Mouse (Mus musculus) liver, embryonic 15.5 days (tissue): ENCODE measurements around the gene Rbms2. TPM values are rescaled to one million over a fixed set of nuclear protein-coding genes. Genes with fewer than 3 reads are reported as not detected.
A peak's percentile ranks its signal among the peaks of the same experiment; 100 is the strongest.

Experiments
- ATAC-seq: fragments of 200-750 bp; cut with Nextera tagmentation; 2 replicates; pipeline ENCODE4 v1.8.0; 2017; ENCODE audit warnings: moderate number of reproducible peaks, mild to moderate bottlenecking, moderate library complexity; ENCODE audit not compliant: insufficient read depth
- H3K27ac ChIP-seq: fragments of 300-500 bp; sonication (generic); replicated peaks from 2 replicates; pipeline ENCODE4 v1.5.1; 2015; ENCODE audit warnings: mild to moderate bottlenecking, inconsistent platforms
- H3K27me3 ChIP-seq: fragments of 300-500 bp; sonication (generic); 2 replicates; pipeline ENCODE4 v1.6.1; 2015; ENCODE audit warnings: mild to moderate bottlenecking, inconsistent platforms
- H3K36me3 ChIP-seq: fragments of 300-500 bp; sonication (generic); replicated peaks from 2 replicates; pipeline ENCODE4 v1.6.1; 2015; ENCODE audit warnings: moderate library complexity, mild to moderate bottlenecking, inconsistent platforms
- H3K4me1 ChIP-seq: fragments of 300-500 bp; sonication (generic); replicated peaks from 2 replicates; pipeline ENCODE4 v1.6.1; 2015; ENCODE audit warnings: inconsistent platforms
- H3K4me2 ChIP-seq: fragments of 300-500 bp; sonication (generic); 2 replicates; pipeline ENCODE4 v1.6.1; 2015; ENCODE audit warnings: moderate library complexity, mild to moderate bottlenecking, inconsistent platforms
- H3K4me3 ChIP-seq: fragments of 300-500 bp; sonication (generic); replicated peaks from 2 replicates; pipeline ENCODE4 v1.5.1; 2015; ENCODE audit warnings: mild to moderate bottlenecking, inconsistent platforms
- H3K9ac ChIP-seq: fragments of 300-500 bp; sonication (generic); 2 replicates; pipeline ENCODE4 v1.6.1; 2015; ENCODE audit warnings: moderate library complexity, mild to moderate bottlenecking, inconsistent platforms
- H3K9me3 ChIP-seq: fragments of 300-500 bp; sonication (generic); replicated peaks from 2 replicates; pipeline ENCODE4 v1.6.1; 2016; ENCODE audit warnings: inconsistent platforms
- WGBS: fragments of 180-500 bp; shearing (Covaris S2); methylation state at CpG from one replicate; pipeline ENCODE4 v1.1.7; 2015; ENCODE audit warnings: mixed read lengths; ENCODE audit not compliant: insufficient replicate concordance; 5-methylcytosine and 5-hydroxymethylcytosine counted together
- polyA plus RNA-seq: library from polyadenylated mRNA; unstranded; fragments of >200 nt; fragmentation: Nextera tagmentation; extraction: Ambion mirVana; gene quantifications from 2 replicates; pipeline ENCODE4 v1.2.1, GENCODE M21; 2015

Gene Rbms2
- polyA plus RNA-seq, 1 experiment from 2014 or later, result 6.9 TPM

DNA sequence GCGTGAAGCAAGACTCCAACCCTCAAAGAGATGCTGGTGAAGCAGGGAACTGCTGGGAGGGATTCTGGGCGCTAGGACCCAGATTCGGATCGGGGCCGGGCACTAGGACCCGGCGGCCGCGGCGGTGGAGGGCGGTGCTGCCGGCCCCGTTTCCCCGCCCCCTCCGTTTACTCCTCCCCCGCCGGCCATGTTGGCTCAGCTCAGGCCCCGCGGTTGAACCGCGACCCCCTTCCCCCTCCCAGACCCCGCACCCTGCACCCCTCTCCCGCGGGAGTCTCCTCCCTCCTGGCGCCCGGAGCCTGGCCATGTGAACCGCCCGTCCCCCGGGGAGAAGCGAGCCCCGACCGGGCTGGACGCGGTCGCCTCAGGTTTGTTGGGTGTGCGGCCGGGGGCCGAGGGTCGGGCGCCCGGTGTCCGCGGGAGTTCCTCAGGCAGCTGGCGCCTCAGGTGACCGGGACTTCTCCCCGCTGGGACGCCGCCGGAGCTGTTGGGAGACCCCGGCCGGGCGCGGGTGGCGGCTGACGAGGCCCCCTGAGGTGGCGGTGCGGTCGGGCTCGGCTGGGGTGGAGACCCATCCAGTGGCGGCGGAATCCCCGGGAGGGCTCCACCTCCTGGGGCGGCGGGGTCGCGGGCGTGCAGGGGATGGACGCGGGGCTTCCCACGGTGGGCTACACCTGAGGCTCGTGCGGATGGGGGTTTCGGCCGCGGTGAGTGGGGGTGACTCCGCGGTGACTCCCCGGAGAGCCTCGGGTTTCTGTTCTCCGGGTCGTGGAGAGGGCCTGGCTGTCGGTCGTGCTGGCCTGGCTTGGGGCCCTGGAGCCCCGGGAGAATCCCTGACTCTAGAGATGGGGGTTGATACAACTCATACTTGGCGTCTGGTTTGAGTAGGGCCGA lies 83.2 kb downstream of the Rbms2 start:
- no peaks in the 10 kb centered on the region for H3K27me3 ChIP-seq
- H3K4me2 ChIP-seq, result peak overlapping the region; percentile 90
- peaks cover 65% of the 10 kb centered on the region for H3K4me1 ChIP-seq
- H3K4me3 ChIP-seq, result peak overlapping the region; percentile 97
- H3K36me3 ChIP-seq, result 0 out of 2 replicates have a peak, but pooled peaks cover 3% of the 10 kb centered on the region
- peak overlapping the region; percentile 76 for H3K27ac ChIP-seq
- peak; percentile 40 for ATAC-seq
- H3K9me3 ChIP-seq, result no peaks in the 10 kb centered on the region
- under 1% methylated on average over 86 of the region's 86 CpGs for WGBS
- peak overlapping the region; percentile 93 for H3K9ac ChIP-seq

DNA sequence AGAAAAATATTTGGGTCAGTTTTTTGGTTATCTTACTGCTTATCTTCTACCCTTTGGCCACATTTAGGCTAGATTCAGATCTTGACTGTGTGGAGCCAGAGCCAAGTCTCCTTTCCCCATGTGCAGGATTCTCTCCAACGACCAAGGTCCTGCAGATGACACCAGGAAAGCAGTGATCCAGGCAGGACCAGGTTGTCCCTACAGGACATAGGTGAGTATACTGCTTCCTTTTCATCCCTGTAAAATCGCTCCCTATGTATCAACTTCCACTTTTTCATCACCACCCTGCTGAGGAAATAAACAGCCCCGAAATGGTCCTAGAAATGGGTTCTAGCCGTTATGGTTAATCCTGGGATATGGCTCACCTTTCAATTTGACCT lies 83.8 kb downstream of the Rbms2 start:
- H3K4me3 ChIP-seq, result peak overlapping the region; percentile 97
- peak overlapping the region; percentile 90 for H3K4me2 ChIP-seq
- H3K36me3 ChIP-seq, result 0 out of 2 replicates have a peak, but pooled peaks cover 3% of the 10 kb centered on the region
- no peaks in the 10 kb centered on the region for H3K27me3 ChIP-seq
- H3K27ac ChIP-seq, result peak overlapping the region; percentile 63
- 8% methylated on average over 4 of the region's 4 CpGs for WGBS
- no peaks in the 10 kb centered on the region for H3K9me3 ChIP-seq
- peaks cover 70% of the 10 kb centered on the region for H3K4me1 ChIP-seq
- ATAC-seq, result no peak
- peak overlapping the region; percentile 93 for H3K9ac ChIP-seq

DNA sequence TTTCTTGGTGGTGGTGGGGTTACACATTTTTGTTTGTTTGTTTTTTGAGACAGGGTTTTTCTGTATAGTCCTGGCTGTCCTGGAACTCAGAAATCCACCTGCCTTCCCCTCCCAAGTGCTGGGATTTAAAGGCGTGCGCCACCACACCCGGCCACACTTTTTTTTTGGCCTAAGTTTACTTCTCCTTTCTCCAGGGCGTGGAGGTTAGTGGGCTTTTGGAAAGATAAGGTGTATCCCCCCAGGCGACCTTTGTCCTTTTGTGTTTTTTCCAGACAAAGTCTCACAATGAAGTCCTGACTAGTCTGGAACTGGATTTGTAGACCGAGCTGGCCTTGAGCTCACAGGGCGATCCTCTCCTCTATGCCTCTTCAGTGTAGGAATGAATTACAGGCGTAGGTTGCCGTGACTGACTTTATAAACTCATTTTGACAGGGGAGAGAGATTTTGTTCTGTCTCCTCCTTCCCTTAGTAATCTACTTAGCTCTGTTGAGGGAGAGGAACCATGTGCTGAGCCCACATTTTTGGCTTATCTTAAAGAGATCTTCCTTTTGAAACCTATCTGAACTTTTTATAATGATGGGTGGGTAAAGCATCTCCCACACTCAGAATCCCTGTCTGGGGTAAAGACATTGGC lies 85.0 kb downstream of the Rbms2 start:
- H3K9me3 ChIP-seq, result no peaks in the 10 kb centered on the region
- WGBS, result 20% methylated on average over 9 of the region's 9 CpGs
- H3K9ac ChIP-seq, result peak overlapping the region; percentile 90
- peaks cover 77% of the 10 kb centered on the region for H3K4me1 ChIP-seq
- H3K4me3 ChIP-seq, result peak overlapping the region; percentile 78
- H3K27ac ChIP-seq, result peak overlapping the region; percentile 98
- no peaks in the 10 kb centered on the region for H3K27me3 ChIP-seq
- peak overlapping the region; percentile 90 for H3K4me2 ChIP-seq
- no peak for ATAC-seq
- peaks cover 5% of the 10 kb centered on the region; the same call in 1 of the 2 replicates for H3K36me3 ChIP-seq

DNA sequence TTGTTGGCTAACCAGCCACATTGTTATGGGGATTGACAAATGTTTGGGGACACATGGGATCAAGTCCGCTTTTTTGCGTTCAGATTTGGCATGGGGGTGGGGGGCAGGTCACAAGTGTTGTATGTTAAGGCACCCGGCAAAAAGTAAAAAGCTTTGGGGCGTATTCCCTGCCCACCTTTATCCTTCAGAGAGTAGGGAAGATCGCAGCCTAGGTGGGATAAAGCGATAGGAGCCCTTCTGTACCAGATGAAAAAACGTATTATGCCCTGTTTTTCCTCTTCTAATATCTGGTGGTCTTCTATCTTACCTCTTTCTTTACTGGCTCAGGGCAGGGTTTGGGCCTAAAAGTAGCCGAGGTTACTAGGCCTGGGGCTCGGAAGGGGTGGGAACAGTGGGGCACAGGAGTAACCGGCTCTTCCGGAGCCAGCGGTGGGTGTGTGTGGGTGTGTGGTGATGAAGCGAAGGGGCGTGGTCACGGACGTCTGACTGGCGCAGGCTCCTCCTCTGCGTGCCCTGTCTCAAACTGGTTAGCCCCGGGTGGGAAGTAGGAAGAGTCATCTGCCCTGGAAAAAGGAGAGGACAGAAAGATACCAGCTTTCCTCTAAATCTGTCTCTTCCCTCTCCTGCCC lies 85.6 kb downstream of the Rbms2 start:
- Histone ChIP-seq H3K27me3 (no peaks in the 10 kb centered on the region), H3K9me3 (no peaks in the 10 kb centered on the region), H3K4me2 (peak overlapping the region; percentile 90), H3K4me1 (peaks cover 84% of the 10 kb centered on the region), H3K27ac (peak overlapping the region; percentile 98), H3K4me3 (peak overlapping the region; percentile 78), H3K36me3 (peaks cover 11% of the 10 kb centered on the region), H3K9ac (peak overlapping the region; percentile 90)
- ATAC-seq, result peak; percentile 67
- WGBS, result 8% methylated on average over 19 of the region's 19 CpGs

DNA sequence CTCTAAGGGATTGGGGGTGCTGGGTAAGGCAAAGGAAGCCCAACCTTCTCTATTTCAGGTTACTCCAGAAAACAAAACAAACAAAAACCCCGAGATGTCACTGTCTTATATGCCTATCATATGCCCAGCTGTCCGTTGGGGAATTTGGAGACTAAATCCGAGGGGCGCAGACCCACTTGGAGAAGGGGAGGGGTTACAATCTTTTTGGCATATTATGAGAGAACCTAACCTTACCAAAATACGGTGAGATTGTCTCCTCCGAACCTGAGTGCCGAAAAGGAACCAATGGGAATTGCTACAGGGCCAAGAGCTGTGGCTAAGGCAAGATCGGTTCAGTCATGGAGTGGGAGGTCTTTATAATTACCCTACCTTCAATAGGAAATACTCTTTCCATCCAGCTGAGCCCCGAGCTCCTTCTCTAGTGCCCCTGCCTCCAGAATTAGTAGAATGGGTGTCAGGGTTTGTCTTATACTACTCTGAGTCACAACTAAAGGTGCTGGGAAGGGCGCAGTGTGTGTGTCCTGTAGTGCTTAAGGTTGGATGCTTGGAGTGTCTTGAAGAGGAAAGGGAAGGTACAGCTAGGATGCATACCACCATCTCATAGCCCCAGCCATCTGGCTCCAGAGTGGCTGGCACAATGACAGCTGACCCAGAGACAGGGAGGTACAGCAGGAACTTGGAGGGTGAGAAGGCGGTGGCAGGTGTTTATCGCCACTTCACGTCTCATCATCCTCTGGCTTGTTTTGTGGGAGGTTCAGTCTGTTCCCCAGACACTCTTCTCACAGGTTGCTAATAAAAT lies 86.4 kb downstream of the Rbms2 start:
- ATAC-seq, result peak; percentile 33
- Histone ChIP-seq H3K4me3 (peak overlapping the region; percentile 78), H3K36me3 (peaks cover 19% of the 10 kb centered on the region), H3K27me3 (no peaks in the 10 kb centered on the region), H3K9ac (peak overlapping the region; percentile 90), H3K4me1 (peaks cover 84% of the 10 kb centered on the region), H3K9me3 (no peaks in the 10 kb centered on the region), H3K4me2 (peak overlapping the region; percentile 90), H3K27ac (peak overlapping the region; percentile 98)
- WGBS, result 18% methylated on average over 13 of the region's 13 CpGs

DNA sequence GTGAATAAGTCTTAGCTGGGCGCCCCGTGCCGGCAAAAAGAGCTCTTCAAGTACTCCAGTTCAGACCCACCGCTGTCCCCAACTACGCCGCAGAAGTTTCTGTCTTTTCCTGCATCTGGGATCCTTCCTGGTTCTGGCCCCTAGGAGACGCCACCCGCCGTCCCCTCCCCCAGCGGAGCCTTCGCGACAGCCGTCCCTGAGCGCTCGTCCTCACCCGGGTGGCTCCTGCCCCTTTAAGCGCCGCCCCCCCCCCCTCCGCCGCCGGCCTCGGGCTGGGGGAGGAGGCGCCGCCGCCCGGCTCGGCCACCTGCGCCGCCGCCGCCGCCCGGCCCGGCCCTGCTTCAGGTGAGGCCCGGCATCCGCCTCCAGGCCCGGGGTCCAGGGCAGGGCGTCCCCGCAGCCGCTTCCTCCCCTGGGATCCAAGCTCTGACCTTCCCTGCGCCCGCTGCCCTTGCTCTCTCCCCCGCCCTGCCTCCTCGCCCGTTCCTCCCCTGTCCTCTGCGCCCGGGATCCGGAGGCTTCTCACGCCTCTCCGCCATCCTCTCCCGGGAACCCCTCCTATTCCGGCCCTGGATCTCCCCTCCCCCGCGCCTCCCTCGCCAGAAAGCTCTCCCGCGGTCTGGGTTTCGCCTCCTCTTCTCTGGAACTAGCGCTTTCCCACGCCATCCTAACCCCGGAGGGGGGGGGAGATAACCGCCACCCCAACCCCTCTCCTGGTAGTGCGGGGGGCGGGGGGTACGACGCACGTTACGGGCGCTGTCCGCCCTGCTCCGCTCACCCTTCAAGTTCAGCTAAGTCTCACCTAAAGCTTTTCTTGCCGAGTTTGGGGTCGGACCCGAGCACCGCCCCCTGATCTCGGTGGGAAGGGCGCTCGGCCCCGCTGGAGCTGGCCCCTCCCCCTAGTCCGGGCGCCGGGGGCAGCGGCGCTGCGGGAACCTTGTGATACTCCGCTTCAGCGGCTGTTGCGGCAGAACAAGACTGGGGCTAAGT lies 87.3 kb downstream of the Rbms2 start:
- under 1% methylated on average over 86 of the region's 88 CpGs for WGBS
- H3K4me2 ChIP-seq, result peak overlapping the region; percentile 90
- H3K9me3 ChIP-seq, result no peaks in the 10 kb centered on the region
- no peaks in the 10 kb centered on the region for H3K27me3 ChIP-seq
- ATAC-seq, result peak; percentile 19
- H3K9ac ChIP-seq, result peak overlapping the region; percentile 90
- peaks cover 28% of the 10 kb centered on the region for H3K36me3 ChIP-seq
- peaks cover 84% of the 10 kb centered on the region for H3K4me1 ChIP-seq
- peak overlapping the region; percentile 78 for H3K4me3 ChIP-seq
- peak overlapping the region; percentile 98 for H3K27ac ChIP-seq

DNA sequence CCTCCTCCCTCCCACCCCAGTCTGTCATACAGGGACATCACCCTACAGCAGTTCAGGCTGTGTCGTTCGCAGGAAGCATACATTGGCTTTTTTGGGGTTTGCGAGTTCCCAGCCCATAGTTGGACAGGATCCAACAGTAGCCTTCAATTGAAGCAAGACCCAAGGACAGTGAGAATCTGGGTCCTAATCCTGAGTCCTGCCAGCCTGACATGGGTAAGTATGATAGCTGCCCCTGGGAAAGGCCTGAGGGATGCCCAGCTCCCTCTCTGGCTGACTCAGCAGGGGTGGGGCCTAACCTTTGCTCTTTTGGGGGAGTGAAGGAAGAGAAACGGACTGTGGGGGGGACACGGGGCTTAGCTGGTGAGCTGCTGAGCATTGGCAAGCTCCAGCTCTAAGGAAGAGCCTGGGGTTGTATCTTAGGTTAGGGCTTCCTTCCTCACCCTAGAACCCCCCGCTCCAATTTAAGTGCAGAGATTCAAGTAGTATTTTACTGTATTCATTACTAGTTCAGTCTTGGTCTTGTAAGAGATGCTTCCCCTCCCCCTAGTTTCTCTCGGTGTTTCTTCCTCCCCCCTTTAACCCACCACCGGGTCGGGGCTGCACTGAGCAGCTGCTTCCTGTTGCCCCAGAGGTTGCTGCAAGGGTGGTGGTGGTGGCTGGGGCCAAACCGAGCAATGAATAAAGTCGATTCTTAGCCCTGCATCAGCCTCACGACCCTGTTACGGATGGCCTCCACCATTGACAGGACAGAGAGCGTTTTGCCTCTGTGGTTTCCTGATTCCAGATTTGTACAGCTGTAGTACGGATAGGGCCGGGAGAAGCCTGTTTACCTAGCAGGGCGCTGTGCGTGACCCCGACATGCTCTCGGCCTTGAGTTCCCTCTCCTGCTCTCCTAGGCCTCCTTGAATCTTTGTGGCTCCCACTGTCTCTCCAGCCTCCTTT lies 88.3 kb downstream of the Rbms2 start, which contains the start of gene Baz2a:
TSS of gene Baz2a (plus strand) at position 14 of the 942 bp plus-strand sequence.
- WGBS, result under 1% methylated on average over 20 of the region's 20 CpGs
- H3K4me2 ChIP-seq, result peak within 1 kb of the TSS; percentile 90
- peak within 1 kb of the TSS; percentile 90 for H3K9ac ChIP-seq
- peaks cover 82% of the 10 kb centered on the region for H3K4me1 ChIP-seq
- peak within 1 kb of the TSS; percentile 98 for H3K27ac ChIP-seq
- no peaks in the 10 kb centered on the region for H3K9me3 ChIP-seq
- H3K27me3 ChIP-seq, result no peaks in the 10 kb centered on the region
- peaks cover 37% of the 10 kb centered on the region for H3K36me3 ChIP-seq
- ATAC-seq, result peak; percentile 85
- peak within 1 kb of the TSS; percentile 78 for H3K4me3 ChIP-seq

DNA sequence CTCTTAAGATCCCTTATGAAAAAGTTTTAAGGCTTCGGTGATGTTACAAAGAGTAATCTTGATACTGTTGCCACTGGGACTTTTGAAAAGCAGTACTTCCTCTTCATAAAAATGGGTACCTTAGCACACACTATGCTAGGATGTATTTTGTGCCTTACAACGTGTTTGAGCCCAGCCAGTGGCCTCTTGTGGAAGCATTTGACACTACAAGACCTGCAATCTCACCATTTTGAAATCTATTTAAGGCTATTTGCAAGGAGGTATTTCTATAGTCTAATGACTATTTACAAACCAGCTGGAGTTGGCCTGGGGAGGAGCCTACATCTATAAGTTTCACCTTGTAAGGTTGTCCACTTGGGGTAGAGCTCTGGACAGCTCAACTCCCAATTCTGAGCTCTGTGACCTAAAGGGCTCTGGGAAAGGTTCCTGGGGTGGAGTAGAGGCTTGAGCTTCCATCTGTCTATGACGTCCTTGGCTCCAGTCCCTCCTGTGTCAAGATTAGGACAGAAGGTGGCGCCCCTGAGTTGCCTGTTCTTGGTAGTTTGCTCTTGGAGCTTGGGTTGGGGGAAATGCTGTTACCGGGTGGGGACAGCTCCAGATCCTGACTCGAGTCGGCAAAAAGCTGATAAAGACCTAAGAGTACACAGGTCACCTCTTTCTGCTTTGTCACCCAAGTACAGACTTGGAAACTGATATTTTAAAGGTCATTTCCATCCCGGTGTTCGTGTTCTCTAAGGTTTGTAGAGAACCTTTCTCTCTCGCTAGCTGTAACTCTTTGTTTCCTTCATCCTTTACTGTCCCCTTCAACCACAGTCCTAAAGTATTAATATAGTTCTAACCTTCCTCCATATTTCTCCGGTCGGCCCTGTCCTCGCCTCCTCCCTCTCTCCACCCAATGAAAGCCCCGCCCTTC lies 89.2 kb downstream of the Rbms2 start:
- Histone ChIP-seq H3K4me2 (peak overlapping the region; percentile 90), H3K4me3 (peak overlapping the region; percentile 78), H3K27me3 (no peaks in the 10 kb centered on the region), H3K9ac (peak overlapping the region; percentile 90; the same call in 1 of the 2 replicates), H3K9me3 (no peaks in the 10 kb centered on the region), H3K4me1 (peaks cover 81% of the 10 kb centered on the region), H3K36me3 (peaks cover 47% of the 10 kb centered on the region), H3K27ac (peak overlapping the region; percentile 98)
- peak; percentile 59 for ATAC-seq
- 4% methylated on average over 14 of the region's 14 CpGs for WGBS
